Mouse (Mus musculus): Measurements from ENCODE around the gene Olfr1019. TPM values are rescaled to one million over a fixed set of nuclear protein-coding genes. Genes with fewer than 3 reads are reported as not detected.

Gene Olfr1019
- not detected in 2 replicates for total RNA-seq (2012; rRNA removed)
- total RNA-seq (2014; rRNA removed): not detected in 2 replicates
- not detected in 2 replicates for polyA plus RNA-seq (2012; ENCODE audit: insufficient read length, low read depth)

DNA sequence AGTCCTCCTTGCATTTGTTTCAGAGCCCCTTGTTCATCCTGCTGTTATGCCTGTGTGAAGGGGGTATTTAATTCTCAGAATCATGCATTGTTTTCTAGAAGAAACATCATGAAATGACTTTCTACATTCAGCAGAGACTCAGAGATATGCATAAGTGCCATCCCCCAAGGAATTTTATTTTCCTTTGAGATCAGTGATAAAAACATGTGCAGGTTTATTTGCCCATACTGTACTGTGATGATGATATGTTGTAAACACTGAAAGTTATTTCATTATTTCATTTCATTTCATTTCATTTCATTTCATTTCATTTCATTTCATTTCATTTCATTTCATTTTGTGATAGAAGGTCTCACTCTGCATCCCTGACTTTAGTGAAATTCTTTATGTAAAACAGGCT lies at the start of gene Olfr1019:
Gene Olfr1019, minus strand, starts transcription at position 101 of the 400 bp plus-strand sequence.
- in situ Hi-C loops (cut with MboI; ENCODE audit: low pct_ligation_motif_present, low pct_unique_long_range_greater_than_20kb, low sequenced_read_pairs): no loop called here
- H3K36me3 ChIP-seq (replicated peaks in 1 of 2; ENCODE audit: control insufficient read depth in 1 of 2, insufficient read depth in 1 of 2, low read length in 1 of 2): no peaks in the 10 kb centered on the region

DNA sequence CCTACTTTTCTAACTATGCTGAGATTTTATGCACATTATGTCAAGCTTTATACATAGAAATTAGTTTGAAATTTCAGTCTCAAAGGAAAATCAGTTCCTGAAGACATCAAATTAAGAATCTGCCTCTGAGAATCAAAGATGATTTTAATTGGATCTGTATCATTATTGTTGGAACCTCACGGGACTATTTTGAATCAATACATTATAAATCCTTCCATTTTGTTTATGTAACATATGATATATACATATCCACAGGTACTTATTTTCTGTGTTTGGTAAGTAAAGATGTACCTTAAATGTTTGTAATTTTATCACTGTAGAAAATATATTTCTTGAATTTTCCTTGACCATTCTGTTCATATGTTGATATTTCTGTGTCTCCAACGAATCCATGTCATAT lies 40.1 kb upstream of the Olfr1019 start, which contains the start of gene Olfr1023:
Gene Olfr1023, plus strand, starts transcription at position 301 of the 400 bp plus-strand sequence.
- H3K27ac ChIP-seq (ENCODE audit: insufficient read depth, low read depth): no peak within 1 kb of the TSS
- in situ Hi-C loops (cut with MboI; ENCODE audit: low pct_ligation_motif_present, low pct_unique_long_range_greater_than_20kb, low sequenced_read_pairs): no loop called here
- peaks cover 18% of the 10 kb centered on the region for H3K9me3 ChIP-seq (replicated peaks; ENCODE audit: low read length)
- no peak for TF ChIP-seq CHD1 (IDR thresholded peaks at IDR 0.05; ENCODE audit: low read depth, low read length)
- no peak for TF ChIP-seq RCOR1 (conservative IDR thresholded peaks at IDR 0.05; ENCODE audit: low read depth, low read length)
- TF ChIP-seq IRF4 (IDR thresholded peaks at IDR 0.05; ENCODE audit: low read depth, low read length): no peak
- TF ChIP-seq HCFC1 (IDR thresholded peaks at IDR 0.05; ENCODE audit: low read depth, low read length): no peak
- TF ChIP-seq KAT2A (IDR thresholded peaks at IDR 0.05; ENCODE audit: insufficient replicate concordance, low read length): no peak
- TF ChIP-seq BHLHE40 (IDR thresholded peaks at IDR 0.05; ENCODE audit: low read depth, low read length): no peak
- TF ChIP-seq JUND (conservative IDR thresholded peaks at IDR 0.05; ENCODE audit: low read depth, low read length): no peak
- no peak for TF ChIP-seq POLR2A (IDR thresholded peaks at IDR 0.05; ENCODE audit: low read depth, low read length)
- TF ChIP-seq MYC (IDR thresholded peaks at IDR 0.05; ENCODE audit: low read depth, low read length): no peak
- no peak for TF ChIP-seq EP300 (IDR thresholded peaks at IDR 0.05; ENCODE audit: low read length)
- TF ChIP-seq UBTF (IDR thresholded peaks at IDR 0.05; ENCODE audit: low read depth, low read length): no peak
- no peak for TF ChIP-seq JUN (IDR thresholded peaks at IDR 0.05; ENCODE audit: insufficient read depth, low read depth, low read length)
- TF ChIP-seq PAX5 (IDR thresholded peaks at IDR 0.05; ENCODE audit: low read length): no peak
- H3K36me3 ChIP-seq (replicated peaks in 1 of 2; ENCODE audit: control insufficient read depth in 1 of 2, insufficient read depth in 1 of 2, low read length in 1 of 2): no peaks in the 10 kb centered on the region
- H3K27me3 ChIP-seq (replicated peaks): no peaks in the 10 kb centered on the region
- H3K4me1 ChIP-seq (ENCODE audit: control insufficient read depth in 1 of 2, insufficient read depth in 2 of 2): no peaks in the 10 kb centered on the region
- DNase-seq (ENCODE audit: extremely low read depth): no peak
- H3K4me3 ChIP-seq (replicated peaks in 1 of 3; ENCODE audit: low read depth in 2 of 3, low read length in 2 of 3, poor library complexity in 1 of 3): no peak within 1 kb of the TSS
- H3K79me2 ChIP-seq (replicated peaks; ENCODE audit: control insufficient read depth, extremely low read depth, insufficient read depth, poor library complexity, severe bottlenecking): no peaks in the 10 kb centered on the region
- H3K9ac ChIP-seq (ENCODE audit: insufficient read depth, low read depth): no peak within 1 kb of the TSS
- no peak within 1 kb of the TSS for H3K4me2 ChIP-seq (ENCODE audit: insufficient read depth, low read depth, poor library complexity, severe bottlenecking)
- dilution Hi-C loops (cut with MboI; ENCODE audit: extremely low pct_ligation_motif_present, extremely low pct_unique_long_range_greater_than_20kb, low sequenced_read_pairs): no loop called here

More for the DNA sequence above, at the start of gene Olfr1019:
- dilution Hi-C loops (cut with MboI; ENCODE audit: extremely low pct_ligation_motif_present, extremely low pct_unique_long_range_greater_than_20kb, low sequenced_read_pairs): no loop called here
- H3K27me3 ChIP-seq (replicated peaks): no peaks in the 10 kb centered on the region
- H3K27ac ChIP-seq (ENCODE audit: insufficient read depth, low read depth): no peak within 1 kb of the TSS
- TF ChIP-seq PAX5 (IDR thresholded peaks at IDR 0.05; ENCODE audit: low read length): no peak
- TF ChIP-seq IRF4 (IDR thresholded peaks at IDR 0.05; ENCODE audit: low read depth, low read length): no peak
- TF ChIP-seq JUN (IDR thresholded peaks at IDR 0.05; ENCODE audit: insufficient read depth, low read depth, low read length): no peak
- TF ChIP-seq RAD21 (IDR thresholded peaks at IDR 0.05; ENCODE audit: low read depth, low read length): no peak
- no peak for TF ChIP-seq TCF12 (IDR thresholded peaks at IDR 0.05; ENCODE audit: low read depth, low read length)
- no peak for TF ChIP-seq E2F4 (IDR thresholded peaks at IDR 0.05; ENCODE audit: insufficient replicate concordance, low read depth, low read length)
- no peak for TF ChIP-seq HCFC1 (IDR thresholded peaks at IDR 0.05; ENCODE audit: low read depth, low read length)
- TF ChIP-seq CHD1 (IDR thresholded peaks at IDR 0.05; ENCODE audit: low read depth, low read length): no peak
- TF ChIP-seq GABPA (IDR thresholded peaks at IDR 0.05; ENCODE audit: insufficient replicate concordance, low read depth, low read length): no peak
- no peak for TF ChIP-seq UBTF (IDR thresholded peaks at IDR 0.05; ENCODE audit: low read depth, low read length)
- TF ChIP-seq POLR2A (IDR thresholded peaks at IDR 0.05; ENCODE audit: low read depth, low read length): no peak
- no peak for TF ChIP-seq ZMIZ1 (IDR thresholded peaks at IDR 0.05; ENCODE audit: low read depth, low read length)
- no peak for TF ChIP-seq ZNF384 (IDR thresholded peaks at IDR 0.05; ENCODE audit: low read depth, low read length)
- no peak for TF ChIP-seq MAX (IDR thresholded peaks at IDR 0.05; ENCODE audit: low read length)
- TF ChIP-seq SIN3A (IDR thresholded peaks at IDR 0.05; ENCODE audit: low read length): no peak
- no peak for TF ChIP-seq JUND (conservative IDR thresholded peaks at IDR 0.05; ENCODE audit: low read depth, low read length)
- no peak for TF ChIP-seq TBP (conservative IDR thresholded peaks at IDR 0.05; ENCODE audit: low read depth, low read length)
- no peak for TF ChIP-seq MEF2A (IDR thresholded peaks at IDR 0.05; ENCODE audit: borderline replicate concordance, low read depth, low read length)
- TF ChIP-seq SMC3 (IDR thresholded peaks at IDR 0.05; ENCODE audit: low read depth, low read length): no peak
- no peak for TF ChIP-seq USF2 (conservative IDR thresholded peaks at IDR 0.05; ENCODE audit: low read depth, low read length)
- H3K4me2 ChIP-seq (ENCODE audit: insufficient read depth, low read depth, poor library complexity, severe bottlenecking): no peak within 1 kb of the TSS
- no peak for DNase-seq (ENCODE audit: extremely low read depth)
- no peaks in the 10 kb centered on the region for H3K79me2 ChIP-seq (replicated peaks; ENCODE audit: control insufficient read depth, extremely low read depth, insufficient read depth, poor library complexity, severe bottlenecking)
- H3K4me1 ChIP-seq (ENCODE audit: control insufficient read depth in 1 of 2, insufficient read depth in 2 of 2): no peaks in the 10 kb centered on the region
- H3K9me3 ChIP-seq (replicated peaks; ENCODE audit: low read length): peaks cover 12% of the 10 kb centered on the region
- H3K9ac ChIP-seq (ENCODE audit: insufficient read depth, low read depth): no peak within 1 kb of the TSS
- H3K4me3 ChIP-seq (replicated peaks in 1 of 3; ENCODE audit: low read depth in 2 of 3, low read length in 2 of 3, poor library complexity in 1 of 3): no peak within 1 kb of the TSS
